Mouse (Mus musculus) embryonic facial prominence, embryonic 15.5 days (tissue): ENCODE results near the gene Nxph4. TPM values are rescaled to one million over a fixed set of nuclear protein-coding genes. Genes with fewer than 3 reads are reported as not detected.
A peak's percentile ranks its signal among the peaks of the same experiment; 100 is the strongest.

Experiments
- ATAC-seq: fragments of 200-750 bp; cut with Nextera tagmentation; 2 replicates; pipeline ENCODE4 v1.8.0; 2017; ENCODE audit warnings: low read depth, moderate TSS enrichment; ENCODE audit not compliant: insufficient number of reproducible peaks, low FRiP score, low TSS enrichment
- H3K27ac ChIP-seq: fragments of 300-500 bp; sonication (generic); replicated peaks from 2 replicates; pipeline ENCODE4 v1.5.1; 2015; ENCODE audit warnings: mild to moderate bottlenecking, inconsistent platforms
- H3K27me3 ChIP-seq: fragments of 300-500 bp; sonication (generic); 2 replicates; pipeline ENCODE4 v1.6.1; 2015; ENCODE audit warnings: inconsistent platforms
- H3K36me3 ChIP-seq: fragments of 300-500 bp; sonication (generic); 2 replicates; pipeline ENCODE4 v1.6.1; 2015; ENCODE audit warnings: mild to moderate bottlenecking, inconsistent platforms
- H3K4me1 ChIP-seq: fragments of 300-500 bp; sonication (generic); 2 replicates; pipeline ENCODE4 v1.6.1; 2015; ENCODE audit warnings: inconsistent platforms
- H3K4me2 ChIP-seq: fragments of 300-500 bp; sonication (generic); replicated peaks from 2 replicates; pipeline ENCODE4 v1.6.1; 2015; ENCODE audit warnings: mild to moderate bottlenecking, inconsistent platforms
- H3K4me3 ChIP-seq: fragments of 300-500 bp; sonication (generic); replicated peaks from 2 replicates; pipeline ENCODE4 v1.5.1; 2015; ENCODE audit warnings: mild to moderate bottlenecking, inconsistent platforms
- H3K9ac ChIP-seq: fragments of 300-500 bp; sonication (generic); 2 replicates; pipeline ENCODE4 v1.6.1; 2015; ENCODE audit warnings: inconsistent platforms
- H3K9me3 ChIP-seq: fragments of 300-500 bp; sonication (generic); replicated peaks from 2 replicates; pipeline ENCODE4 v1.6.1; 2016; ENCODE audit warnings: inconsistent platforms
- WGBS: fragments of 180-500 bp; shearing (Covaris S2); methylation state at CpG from one replicate; pipeline ENCODE4 v1.1.7; 2015; 5-methylcytosine and 5-hydroxymethylcytosine counted together
- polyA plus RNA-seq: library from polyadenylated mRNA; unstranded; fragments of >200 nt; fragmentation: Nextera tagmentation; extraction: Ambion mirVana; gene quantifications from 2 replicates; pipeline ENCODE4 v1.2.1, GENCODE M21; 2015

Gene Nxph4
- polyA plus RNA-seq, 1 experiment from 2014 or later = 9.2 TPM

GRCm38 (mm10) chr10:127542084-127542483 is 7.7 kb upstream of the Nxph4 start:
- H3K27me3 ChIP-seq = no peaks in the 10 kb centered on the region; the same call in 1 of the 2 replicates
- WGBS = 78% methylated on average over 13 of the region's 13 CpGs
- ATAC-seq = no peak
- no peak overlapping the region for H3K27ac ChIP-seq
- no peak overlapping the region for H3K4me3 ChIP-seq
- H3K4me1 ChIP-seq = no peaks in the 10 kb centered on the region
- H3K4me2 ChIP-seq = no peak overlapping the region
- peaks cover 89% of the 10 kb centered on the region for H3K36me3 ChIP-seq
- no peaks in the 10 kb centered on the region for H3K9me3 ChIP-seq
- no peak overlapping the region for H3K9ac ChIP-seq

DNA sequence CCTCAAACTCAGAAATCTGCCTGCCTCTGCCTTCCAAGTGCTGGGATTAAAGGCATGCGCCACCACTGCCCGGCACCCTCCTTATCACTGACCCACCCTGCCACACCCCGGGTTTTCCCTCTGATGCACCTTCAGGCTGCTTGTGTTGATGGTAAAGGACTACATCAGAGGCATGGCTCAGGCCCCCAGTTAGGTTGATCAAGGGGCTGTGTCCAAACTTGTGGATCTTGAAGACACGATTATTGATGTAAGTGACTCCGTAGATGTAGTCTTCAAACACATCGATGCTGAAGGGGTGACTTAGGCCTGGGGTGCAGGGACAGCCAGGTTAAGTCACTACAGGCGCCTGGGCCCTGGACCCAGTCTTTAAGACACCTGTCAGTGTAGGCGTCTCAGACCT is 7.2 kb upstream of the Nxph4 start:
- WGBS = 94% methylated on average over 8 of the region's 8 CpGs
- H3K4me2 ChIP-seq = no peak overlapping the region
- H3K9me3 ChIP-seq = no peaks in the 10 kb centered on the region
- H3K9ac ChIP-seq = no peak overlapping the region
- H3K27me3 ChIP-seq = peaks cover 6% of the 10 kb centered on the region
- H3K27ac ChIP-seq = no peak overlapping the region
- H3K36me3 ChIP-seq = peaks cover 83% of the 10 kb centered on the region
- ATAC-seq = no peak
- H3K4me1 ChIP-seq = no peaks in the 10 kb centered on the region
- no peak overlapping the region for H3K4me3 ChIP-seq

GRCm38 (mm10) chr10:127537854-127538583 is 3.7 kb upstream of the Nxph4 start:
- H3K4me1 ChIP-seq = peaks cover 21% of the 10 kb centered on the region
- H3K36me3 ChIP-seq = peaks cover 48% of the 10 kb centered on the region
- no peak overlapping the region for H3K4me3 ChIP-seq
- peaks cover 40% of the 10 kb centered on the region for H3K27me3 ChIP-seq
- ATAC-seq = 0 out of 2 replicates have a peak, but pooled peaks have one; percentile 13
- no peak overlapping the region for H3K9ac ChIP-seq
- no peak overlapping the region for H3K4me2 ChIP-seq
- H3K9me3 ChIP-seq = no peaks in the 10 kb centered on the region
- H3K27ac ChIP-seq = no peak overlapping the region
- 23% methylated on average over 7 of the region's 7 CpGs for WGBS

DNA sequence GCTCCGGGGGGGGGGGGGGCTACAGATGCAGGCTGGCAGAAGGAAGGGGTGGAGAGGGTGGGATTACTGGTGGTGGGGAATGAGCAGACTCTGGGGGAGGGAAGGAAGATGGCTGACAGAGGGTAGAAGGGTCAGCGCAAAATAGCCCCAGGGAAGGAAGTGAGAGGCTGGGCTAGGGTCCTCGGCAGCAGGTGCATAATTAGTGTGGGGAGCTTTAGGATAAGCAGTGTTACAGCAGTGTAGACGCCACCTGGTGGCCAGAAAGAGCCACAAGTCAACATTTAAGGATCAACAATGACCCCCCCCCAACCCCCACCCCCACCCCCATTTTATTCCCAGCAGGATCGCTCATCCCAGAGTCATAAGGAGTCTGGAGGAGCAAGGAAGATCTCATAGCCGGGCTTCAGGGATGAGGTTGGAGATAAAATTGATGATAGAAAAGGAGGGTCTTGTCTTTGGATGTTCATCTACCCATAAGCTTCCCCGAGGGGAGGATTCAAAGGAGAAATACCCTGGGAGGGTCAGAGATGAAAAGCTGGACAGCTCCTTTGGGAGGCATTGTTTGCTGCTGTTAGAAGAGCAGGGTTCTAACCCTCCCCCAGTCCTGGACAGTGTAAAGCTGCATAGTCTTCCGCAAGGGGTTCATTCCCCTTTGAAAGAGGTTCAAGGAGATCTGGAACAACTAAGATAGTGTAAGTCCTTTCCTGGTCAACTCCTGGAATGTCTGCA is 2.4 kb upstream of the Nxph4 start:
- Histone ChIP-seq H3K27me3 (peaks cover 52% of the 10 kb centered on the region), H3K4me1 (peaks cover 30% of the 10 kb centered on the region), H3K9ac (no peak overlapping the region), H3K4me2 (no peak overlapping the region), H3K4me3 (no peak overlapping the region), H3K9me3 (no peaks in the 10 kb centered on the region), H3K27ac (no peak overlapping the region), H3K36me3 (peaks cover 35% of the 10 kb centered on the region)
- WGBS = 7% methylated on average over 8 of the region's 8 CpGs
- no peak for ATAC-seq

DNA sequence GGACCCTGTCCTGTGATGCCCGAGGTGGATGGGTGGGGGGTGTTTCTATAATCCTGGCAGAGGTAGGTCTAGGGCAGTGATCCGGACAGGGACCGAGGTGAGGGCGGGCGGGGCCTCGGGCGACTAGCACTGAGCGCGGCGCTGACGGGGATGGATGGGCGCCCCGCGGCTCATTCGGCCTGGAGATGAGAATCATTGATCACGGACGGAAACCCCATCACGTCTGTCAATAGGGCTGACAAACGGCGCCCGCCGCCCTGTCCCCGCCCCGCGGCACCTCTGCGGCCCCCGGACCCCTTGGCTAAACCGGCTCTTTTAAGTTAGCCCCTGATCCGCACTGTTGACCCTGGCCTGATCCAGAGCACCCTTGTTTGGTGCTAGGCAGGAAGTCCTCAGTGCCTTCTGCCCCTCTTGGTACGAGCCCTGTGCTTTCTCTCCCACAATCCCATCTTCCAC is 598 bp upstream of the Nxph4 start:
- Histone ChIP-seq H3K4me2 (peak overlapping the region; percentile 97), H3K36me3 (peaks cover 19% of the 10 kb centered on the region), H3K9ac (no peak overlapping the region), H3K27ac (no peak overlapping the region), H3K9me3 (no peaks in the 10 kb centered on the region), H3K4me1 (peaks cover 41% of the 10 kb centered on the region), H3K4me3 (peak overlapping the region; percentile 50), H3K27me3 (peaks cover 70% of the 10 kb centered on the region)
- no peak for ATAC-seq
- under 1% methylated on average over 30 of the region's 30 CpGs for WGBS

DNA sequence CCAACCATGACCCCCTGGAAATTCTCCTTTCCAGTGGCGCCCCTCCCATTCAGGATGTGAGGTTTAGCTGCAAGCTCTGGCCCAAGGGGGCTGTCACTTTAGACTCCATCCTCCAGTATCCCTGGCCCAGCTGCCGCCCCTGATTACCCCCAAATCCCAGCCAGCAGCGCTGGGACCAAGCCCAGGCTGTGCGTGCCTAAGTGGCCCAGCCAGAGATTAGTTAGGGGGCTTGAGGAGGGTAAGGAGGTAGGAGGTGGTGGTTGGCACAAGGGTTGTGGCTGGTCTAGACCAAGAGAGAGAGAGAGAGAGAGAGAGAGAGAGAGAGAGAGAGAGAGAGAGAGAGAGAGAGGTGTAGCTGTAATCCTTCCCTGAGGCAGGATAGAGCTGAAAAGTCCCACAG is 2.8 kb downstream of the Nxph4 start:
- no peak overlapping the region for H3K4me3 ChIP-seq
- H3K4me1 ChIP-seq = peaks cover 62% of the 10 kb centered on the region
- WGBS = 7% methylated on average over 4 of the region's 4 CpGs

DNA sequence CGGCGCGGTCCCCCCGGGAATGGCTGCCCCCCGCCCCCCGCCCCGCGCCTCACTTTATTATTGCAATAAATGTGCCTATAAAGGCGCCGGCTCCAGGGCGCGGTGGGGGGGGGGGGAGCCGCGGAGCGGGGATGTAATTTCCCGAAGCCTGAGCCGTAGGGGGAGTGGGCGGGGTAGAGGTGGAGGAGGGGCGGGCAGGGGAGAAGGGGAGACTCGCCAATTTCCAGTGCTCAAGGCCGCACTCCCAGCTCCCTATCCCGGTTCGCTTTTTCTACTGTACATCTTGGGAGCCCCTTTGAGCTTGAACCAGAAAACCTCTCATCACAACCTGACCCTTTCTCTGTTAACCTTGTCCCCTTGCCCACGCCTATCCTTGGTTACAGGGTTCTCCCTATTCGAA is 3.4 kb downstream of the Nxph4 start:
- Histone ChIP-seq H3K36me3 (no peaks in the 10 kb centered on the region), H3K9ac (no peak overlapping the region), H3K27me3 (peaks cover 99% of the 10 kb centered on the region), H3K4me2 (peak overlapping the region; percentile 29; the same call in 1 of the 2 replicates), H3K9me3 (no peaks in the 10 kb centered on the region), H3K4me3 (no peak overlapping the region), H3K27ac (no peak overlapping the region), H3K4me1 (peaks cover 68% of the 10 kb centered on the region)
- ATAC-seq = no peak
- under 1% methylated on average over 21 of the region's 25 CpGs for WGBS

More for the DNA sequence above, 2.8 kb downstream of the Nxph4 start:
- ATAC-seq = no peak
- no peak overlapping the region for H3K27ac ChIP-seq
- no peak overlapping the region; the same call in 1 of the 2 replicates for H3K4me2 ChIP-seq
- H3K9ac ChIP-seq = no peak overlapping the region
- no peaks in the 10 kb centered on the region for H3K36me3 ChIP-seq
- no peaks in the 10 kb centered on the region for H3K9me3 ChIP-seq
- peaks cover 99% of the 10 kb centered on the region for H3K27me3 ChIP-seq

GRCm38 (mm10) chr10:127527481-127527880 is 6.9 kb downstream of the Nxph4 start:
- peaks cover 89% of the 10 kb centered on the region for H3K27me3 ChIP-seq
- WGBS = 9% methylated on average over 17 of the region's 17 CpGs
- H3K27ac ChIP-seq = no peak overlapping the region
- H3K4me2 ChIP-seq = no peak overlapping the region
- no peak overlapping the region for H3K9ac ChIP-seq
- no peak overlapping the region for H3K4me3 ChIP-seq
- no peaks in the 10 kb centered on the region for H3K9me3 ChIP-seq
- peaks cover 64% of the 10 kb centered on the region for H3K4me1 ChIP-seq
- no peaks in the 10 kb centered on the region for H3K36me3 ChIP-seq
- ATAC-seq = no peak

GRCm38 (mm10) chr10:127526681-127527080 is 7.7 kb downstream of the Nxph4 start:
- WGBS = 2% methylated on average over 26 of the region's 26 CpGs
- Histone ChIP-seq H3K27ac (no peak overlapping the region), H3K4me3 (peak overlapping the region; percentile 28), H3K4me2 (peak overlapping the region; percentile 44), H3K9me3 (no peaks in the 10 kb centered on the region), H3K9ac (no peak overlapping the region), H3K36me3 (no peaks in the 10 kb centered on the region), H3K4me1 (peaks cover 61% of the 10 kb centered on the region), H3K27me3 (peaks cover 81% of the 10 kb centered on the region)
- no peak for ATAC-seq

GRCm38 (mm10) chr10:127526048-127526447 is 8.3 kb downstream of the Nxph4 start:
- H3K4me1 ChIP-seq = peaks cover 62% of the 10 kb centered on the region
- H3K27me3 ChIP-seq = peaks cover 74% of the 10 kb centered on the region
- 2% methylated on average over 26 of the region's 26 CpGs for WGBS
- H3K27ac ChIP-seq = no peak overlapping the region
- peak overlapping the region; percentile 28 for H3K4me3 ChIP-seq
- H3K9me3 ChIP-seq = no peaks in the 10 kb centered on the region
- H3K9ac ChIP-seq = no peak overlapping the region
- ATAC-seq = no peak
- peak overlapping the region; percentile 44 for H3K4me2 ChIP-seq
- no peaks in the 10 kb centered on the region for H3K36me3 ChIP-seq

GRCm38 (mm10) chr10:127524646-127525255 is 9.6 kb downstream of the Nxph4 start:
- H3K27me3 ChIP-seq = peaks cover 61% of the 10 kb centered on the region
- H3K9ac ChIP-seq = no peak overlapping the region
- H3K4me2 ChIP-seq = peak overlapping the region; percentile 25; the same call in 1 of the 2 replicates
- no peak for ATAC-seq
- no peaks in the 10 kb centered on the region for H3K9me3 ChIP-seq
- H3K4me1 ChIP-seq = peaks cover 61% of the 10 kb centered on the region
- H3K36me3 ChIP-seq = peaks cover 6% of the 10 kb centered on the region; the same call in 1 of the 2 replicates
- WGBS = 2% methylated on average over 23 of the region's 23 CpGs
- H3K4me3 ChIP-seq = no peak overlapping the region; the same call in 1 of the 2 replicates
- H3K27ac ChIP-seq = no peak overlapping the region
